Mouse (Mus musculus): Measurements from ENCODE around the gene Gpr3. TPM values are rescaled to one million over a fixed set of nuclear protein-coding genes. Genes with fewer than 3 reads are reported as not detected.

The Gpr3 gene
- polyA plus RNA-seq, 1 experiment from 2014 or later: 0.11 TPM

DNA sequence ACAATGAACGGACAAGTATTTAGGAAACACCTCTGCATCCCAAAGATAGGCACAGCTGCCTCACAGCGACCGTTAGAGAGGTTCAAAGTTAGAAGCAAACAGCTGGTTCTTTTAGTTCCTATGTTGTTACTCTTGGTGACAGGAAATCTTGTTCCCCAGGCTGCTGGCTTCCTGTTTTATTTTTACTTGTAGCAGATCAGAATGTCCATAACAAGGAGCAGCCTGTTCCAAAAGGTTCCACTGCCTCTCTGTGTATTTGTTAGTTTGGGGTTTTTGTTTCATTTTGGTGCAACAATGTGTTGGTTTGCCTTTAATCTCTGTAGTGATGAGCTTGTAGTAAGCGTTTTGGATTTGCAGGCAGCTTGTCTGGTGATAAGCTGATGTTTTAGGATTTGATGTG, 38.0 kb downstream of the Gpr3 start:
- 0 out of 2 replicates have a peak overlapping the region, but pooled peaks have one; percentile 9 for H3K4me2 ChIP-seq (replicated peaks; ENCODE audit: low read depth)
- peak overlapping the region; percentile 65 for H3K27ac ChIP-seq (replicated peaks)
- DNase-seq (ENCODE audit: low spot score) (no peak), ATAC-seq (ENCODE audit: low FRiP score, low TSS enrichment) (no peak)
- H3K9ac ChIP-seq (ENCODE audit: low read length): no peak overlapping the region
- no peak overlapping the region for H3K4me3 ChIP-seq (ENCODE audit: low read depth, low read length)
- H3K36me3 ChIP-seq (ENCODE audit: control insufficient read depth, insufficient read depth, low read length): 0 out of 2 replicates have a peak, but pooled peaks cover 3% of the 10 kb centered on the region
- TF ChIP-seq EP300 (optimal IDR thresholded peaks at IDR 0.05): no peak
- no peak for TF ChIP-seq CTCF (IDR thresholded peaks at IDR 0.05; ENCODE audit: low read depth)
- H3K9me3 ChIP-seq (ENCODE audit: control insufficient read depth, low read length): no peaks in the 10 kb centered on the region
- no peaks in the 10 kb centered on the region for H3K27me3 ChIP-seq (ENCODE audit: control insufficient read depth, insufficient read depth, low read length)
- WGBS: 34% methylated on average over 4 of the region's 4 CpGs
- H3K4me1 ChIP-seq (replicated peaks; ENCODE audit: control insufficient read depth, insufficient read depth): peaks cover 12% of the 10 kb centered on the region

DNA sequence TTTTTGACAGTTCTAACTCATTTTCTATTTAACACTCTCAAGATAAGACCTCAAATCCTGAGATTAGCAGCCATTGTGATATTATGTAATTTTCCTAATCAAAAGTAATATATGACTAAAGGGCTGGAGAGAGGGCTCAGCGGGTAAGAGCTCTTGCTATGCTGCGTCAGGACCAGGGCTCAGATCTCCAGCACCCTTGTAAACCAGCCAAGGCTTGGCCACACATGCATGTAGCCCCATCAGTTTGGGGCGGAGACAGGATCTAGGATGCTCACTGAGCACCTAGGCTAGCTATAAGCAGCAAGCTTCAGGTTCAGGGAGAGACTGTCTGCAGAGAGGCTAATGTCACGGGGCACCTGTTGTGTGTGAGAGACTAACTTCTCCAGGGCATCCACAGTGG, 39.9 kb downstream of the Gpr3 start:
- no peaks in the 10 kb centered on the region for H3K36me3 ChIP-seq (ENCODE audit: control insufficient read depth, insufficient read depth, low read length)
- H3K4me1 ChIP-seq (replicated peaks; ENCODE audit: control insufficient read depth, insufficient read depth): peaks cover 12% of the 10 kb centered on the region
- 66% methylated on average over 4 of the region's 4 CpGs for WGBS

GRCm38 (mm10) chr4:133170616-133171015, 41.7 kb downstream of the Gpr3 start:
- Histone ChIP-seq H3K27ac (replicated peaks) (no peak overlapping the region; the same call in 1 of the 2 replicates), H3K27me3 (ENCODE audit: control insufficient read depth, insufficient read depth, low read length) (no peaks in the 10 kb centered on the region), H3K9ac (ENCODE audit: low read length) (no peak overlapping the region), H3K4me2 (replicated peaks; ENCODE audit: low read depth) (no peak overlapping the region), H3K4me3 (ENCODE audit: low read depth, low read length) (no peak overlapping the region), H3K36me3 (ENCODE audit: control insufficient read depth, insufficient read depth, low read length) (no peaks in the 10 kb centered on the region), H3K9me3 (ENCODE audit: control insufficient read depth, low read length) (no peaks in the 10 kb centered on the region), H3K4me1 (replicated peaks; ENCODE audit: control insufficient read depth, insufficient read depth) (peaks cover 6% of the 10 kb centered on the region)
- no peak for DNase-seq (ENCODE audit: low spot score)
- TF ChIP-seq EP300 (optimal IDR thresholded peaks at IDR 0.05) (no peak), CTCF (IDR thresholded peaks at IDR 0.05; ENCODE audit: low read depth) (no peak)
- no peak for ATAC-seq (ENCODE audit: low FRiP score, low TSS enrichment)

More for the DNA sequence above, 39.9 kb downstream of the Gpr3 start:
- no peak overlapping the region for H3K9ac ChIP-seq (ENCODE audit: low read length)
- ATAC-seq (ENCODE audit: low FRiP score, low TSS enrichment) (no peak), DNase-seq (ENCODE audit: low spot score) (no peak)
- H3K9me3 ChIP-seq (ENCODE audit: control insufficient read depth, low read length): no peaks in the 10 kb centered on the region
- TF ChIP-seq CTCF (IDR thresholded peaks at IDR 0.05; ENCODE audit: low read depth): no peak
- TF ChIP-seq EP300 (optimal IDR thresholded peaks at IDR 0.05): no peak
- no peak overlapping the region for H3K4me2 ChIP-seq (replicated peaks; ENCODE audit: low read depth)
- no peak overlapping the region for H3K4me3 ChIP-seq (ENCODE audit: low read depth, low read length)
- no peaks in the 10 kb centered on the region for H3K27me3 ChIP-seq (ENCODE audit: control insufficient read depth, insufficient read depth, low read length)
- no peak overlapping the region for H3K27ac ChIP-seq (replicated peaks)

DNA sequence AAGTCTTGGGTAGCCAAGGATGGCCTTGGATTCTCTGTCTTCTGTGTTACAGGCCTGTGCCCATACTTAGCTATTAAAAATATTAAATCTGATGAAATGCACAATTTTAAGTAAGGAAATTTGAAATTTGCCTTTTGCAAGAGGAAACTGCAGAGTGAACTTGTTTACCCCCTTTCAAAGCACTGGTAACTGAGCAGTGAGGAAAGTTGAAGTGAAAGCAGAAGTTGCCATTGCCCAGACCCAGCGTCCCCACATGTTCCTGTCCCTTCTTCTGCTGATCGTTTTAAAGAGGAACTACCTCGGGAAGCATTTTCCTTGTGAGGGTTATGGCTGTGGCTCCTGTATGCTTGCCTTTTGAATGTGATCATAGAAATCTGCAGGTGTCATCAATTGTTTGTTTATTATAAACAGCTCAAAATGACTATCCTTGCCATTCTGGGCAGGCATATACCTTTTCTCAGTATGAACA, 42.2 kb downstream of the Gpr3 start:
- TF ChIP-seq EP300 (optimal IDR thresholded peaks at IDR 0.05): no peak
- no peak for TF ChIP-seq CTCF (IDR thresholded peaks at IDR 0.05; ENCODE audit: low read depth)
- H3K36me3 ChIP-seq (ENCODE audit: control insufficient read depth, insufficient read depth, low read length): no peaks in the 10 kb centered on the region
- H3K4me1 ChIP-seq (replicated peaks; ENCODE audit: control insufficient read depth, insufficient read depth): peaks cover 2% of the 10 kb centered on the region; the same call in 1 of the 2 replicates
- no peaks in the 10 kb centered on the region for H3K27me3 ChIP-seq (ENCODE audit: control insufficient read depth, insufficient read depth, low read length)
- H3K9ac ChIP-seq (ENCODE audit: low read length): no peak overlapping the region
- H3K9me3 ChIP-seq (ENCODE audit: control insufficient read depth, low read length): no peaks in the 10 kb centered on the region
- ATAC-seq (ENCODE audit: low FRiP score, low TSS enrichment) (no peak), DNase-seq (ENCODE audit: low spot score) (no peak)
- H3K27ac ChIP-seq (replicated peaks): peak overlapping the region; percentile 84
- H3K4me2 ChIP-seq (replicated peaks; ENCODE audit: low read depth): 0 out of 2 replicates have a peak overlapping the region, but pooled peaks have one; percentile 1
- no peak overlapping the region for H3K4me3 ChIP-seq (ENCODE audit: low read depth, low read length)
- WGBS: 67% methylated on average over 3 of the region's 3 CpGs

GRCm38 (mm10) chr4:133169237-133170055, 42.9 kb downstream of the Gpr3 start:
- H3K9me3 ChIP-seq (ENCODE audit: control insufficient read depth, low read length): no peaks in the 10 kb centered on the region
- 59% methylated on average over 10 of the region's 10 CpGs for WGBS
- DNase-seq (ENCODE audit: low spot score) (peak; percentile 57), ATAC-seq (ENCODE audit: low FRiP score, low TSS enrichment) (peak; percentile 91)
- peak overlapping the region; percentile 1; the same call in 1 of the 2 replicates for H3K9ac ChIP-seq (ENCODE audit: low read length)
- TF ChIP-seq CTCF (IDR thresholded peaks at IDR 0.05; ENCODE audit: low read depth) (no peak), EP300 (optimal IDR thresholded peaks at IDR 0.05) (no peak)
- no peaks in the 10 kb centered on the region for H3K36me3 ChIP-seq (ENCODE audit: control insufficient read depth, insufficient read depth, low read length)
- no peaks in the 10 kb centered on the region for H3K27me3 ChIP-seq (ENCODE audit: control insufficient read depth, insufficient read depth, low read length)
- peak overlapping the region; percentile 84 for H3K27ac ChIP-seq (replicated peaks)
- H3K4me1 ChIP-seq (replicated peaks; ENCODE audit: control insufficient read depth, insufficient read depth): peaks cover 2% of the 10 kb centered on the region; the same call in 1 of the 2 replicates
- 0 out of 2 replicates have a peak overlapping the region, but pooled peaks have one; percentile 1 for H3K4me2 ChIP-seq (replicated peaks; ENCODE audit: low read depth)
- H3K4me3 ChIP-seq (ENCODE audit: low read depth, low read length): no peak overlapping the region

GRCm38 (mm10) chr4:133166773-133167172, 45.6 kb downstream of the Gpr3 start:
- no peak overlapping the region for H3K9ac ChIP-seq (ENCODE audit: low read length)
- H3K9me3 ChIP-seq (ENCODE audit: control insufficient read depth, low read length): no peaks in the 10 kb centered on the region
- no peak overlapping the region; the same call in 1 of the 2 replicates for H3K27ac ChIP-seq (replicated peaks)
- H3K4me2 ChIP-seq (replicated peaks; ENCODE audit: low read depth): no peak overlapping the region
- TF ChIP-seq EP300 (optimal IDR thresholded peaks at IDR 0.05): no peak
- TF ChIP-seq CTCF (IDR thresholded peaks at IDR 0.05; ENCODE audit: low read depth): no peak
- no peaks in the 10 kb centered on the region for H3K27me3 ChIP-seq (ENCODE audit: control insufficient read depth, insufficient read depth, low read length)
- 80% methylated on average over 9 of the region's 9 CpGs for WGBS
- H3K36me3 ChIP-seq (ENCODE audit: control insufficient read depth, insufficient read depth, low read length): no peaks in the 10 kb centered on the region
- peaks cover 2% of the 10 kb centered on the region; the same call in 1 of the 2 replicates for H3K4me1 ChIP-seq (replicated peaks; ENCODE audit: control insufficient read depth, insufficient read depth)
- DNase-seq (ENCODE audit: low spot score): no peak
- no peak overlapping the region for H3K4me3 ChIP-seq (ENCODE audit: low read depth, low read length)
- no peak for ATAC-seq (ENCODE audit: low FRiP score, low TSS enrichment)

Data from stomach, postnatal 0 days (tissue).